Mouse (Mus musculus) heart, postnatal 0 days (tissue): ENCODE data around the gene Tgfbr1.

Experiments
- CTCF ChIP-seq: IDR thresholded peaks from 2 replicates; pipeline ENCODE4 v1.5.1; 2016; ENCODE audit warnings: antibody characterized with exemption, control low read depth, low read depth
- EP300 ChIP-seq: IDR thresholded peaks from 2 replicates; pipeline ENCODE4 v1.6.1; 2016; ENCODE audit warnings: antibody characterized with exemption, low read depth

- TF ChIP-seq CTCF (no peak), EP300 (no peak)
Measured at GRCm38 (mm10) chr4:47431081-47431480, 78.1 kb downstream of the Tgfbr1 start.
